Mouse (Mus musculus) small intestine, adult 2 months (tissue): ENCODE data around the gene Pelo. TPM values are rescaled to one million over a fixed set of nuclear protein-coding genes. Genes with fewer than 3 reads are reported as not detected.

ENCODE experiments used
- H3K27ac ChIP-seq: fragments of 200-500 bp; 2 replicates; pipeline ENCODE4 v1.5.1; 2012; ENCODE audit warnings: low read depth, low read length, control low read depth, inconsistent platforms; ENCODE audit not compliant: insufficient read depth
- H3K27me3 ChIP-seq: fragments of 200-500 bp; 2 replicates; pipeline ENCODE4 v1.6.1; 2012; ENCODE audit warnings: mild to moderate bottlenecking, moderate library complexity, low read length, inconsistent platforms; ENCODE audit not compliant: control insufficient read depth, insufficient read depth
- H3K36me3 ChIP-seq: fragments of 200-500 bp; 2 replicates; pipeline ENCODE4 v1.6.1; 2012; ENCODE audit warnings: mild to moderate bottlenecking, low read length, control low read depth, inconsistent platforms; ENCODE audit not compliant: control insufficient read depth, insufficient read depth
- H3K4me1 ChIP-seq: fragments of 200-500 bp; 2 replicates; pipeline ENCODE4 v1.6.1; 2012; ENCODE audit warnings: low read length, inconsistent platforms, mixed read lengths; ENCODE audit not compliant: control insufficient read depth, insufficient read depth, insufficient read length
- H3K4me3 ChIP-seq: fragments of 200-500 bp; 2 replicates; pipeline ENCODE4 v1.5.1; 2012; ENCODE audit warnings: low read depth, mild to moderate bottlenecking, control low read depth, inconsistent platforms, low read length, moderate library complexity
- CTCF ChIP-seq: fragments of 200-500 bp; IDR thresholded peaks from 2 replicates; pipeline ENCODE4 v1.5.1; 2012; ENCODE audit warnings: low read depth, mild to moderate bottlenecking, control low read depth, inconsistent platforms, low read length, moderate library complexity, mixed read lengths; ENCODE audit not compliant: insufficient replicate concordance, insufficient read length; ENCODE audit errors: extremely low read depth
- POLR2A ChIP-seq: fragments of 200-500 bp; IDR thresholded peaks from 2 replicates; pipeline ENCODE4 v1.6.1; 2012; ENCODE audit warnings: low read depth, mild to moderate bottlenecking, control low read depth, inconsistent platforms, low read length, moderate library complexity
- WGBS: fragments of 180-500 bp; shearing (Covaris S2); methylation state at CpG from one replicate; pipeline ENCODE4 v1.1.7; 2018; 5-methylcytosine and 5-hydroxymethylcytosine counted together
- polyA plus RNA-seq: library from polyadenylated mRNA; depleted of rRNA; stranded (reverse); fragments of >200 nt; gene quantifications from 2 replicates; pipeline ENCODE4 v1.2.3, GENCODE M21; 2012; rRNA removed

Gene Pelo
- polyA plus RNA-seq, 1 experiment, result 17.8 TPM

DNA sequence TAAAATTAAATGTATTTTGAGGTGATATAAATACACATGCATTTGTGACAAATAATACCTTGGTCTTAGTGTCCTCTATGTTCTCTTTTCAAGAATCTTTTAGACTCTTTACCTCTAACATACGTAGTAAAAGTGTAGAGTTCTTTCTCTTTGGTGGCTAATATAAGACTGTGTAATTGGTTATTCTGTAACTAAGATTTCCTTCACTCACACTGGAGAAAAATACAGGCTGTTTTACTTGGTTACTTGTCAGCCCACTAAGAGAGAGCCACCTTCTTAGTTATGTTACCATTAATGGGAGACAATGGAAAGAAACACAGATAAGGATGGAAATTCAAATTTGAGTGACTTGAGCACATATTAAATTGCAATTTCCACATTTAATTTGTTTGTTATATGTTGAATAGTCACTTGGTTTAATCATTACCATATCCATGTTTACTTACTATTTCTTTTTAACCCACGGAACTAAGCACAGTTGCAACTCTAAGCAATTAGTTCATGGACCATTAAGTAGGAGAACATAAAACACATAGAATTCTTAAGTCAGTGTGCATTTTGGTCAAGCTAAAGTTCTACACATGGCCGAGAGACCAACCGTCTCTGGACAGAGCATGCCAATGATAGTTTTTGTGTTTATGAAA, 22.5 kb downstream of the Pelo start:
- H3K27ac ChIP-seq, result no peak overlapping the region
- TF ChIP-seq CTCF, result no peak
- TF ChIP-seq POLR2A, result no peak
- H3K36me3 ChIP-seq, result no peaks in the 10 kb centered on the region
- no peak overlapping the region for H3K4me3 ChIP-seq
- WGBS, result 78% methylated on average over 4 of the region's 4 CpGs
- H3K4me1 ChIP-seq, result no peaks in the 10 kb centered on the region
- no peaks in the 10 kb centered on the region for H3K27me3 ChIP-seq

- no peaks in the 10 kb centered on the region for H3K27me3 ChIP-seq
- H3K27ac ChIP-seq, result no peak overlapping the region
- WGBS, result 78% methylated on average over 5 of the region's 5 CpGs
- no peaks in the 10 kb centered on the region for H3K4me1 ChIP-seq
- no peak overlapping the region for H3K4me3 ChIP-seq
- TF ChIP-seq POLR2A (no peak), CTCF (no peak)
- H3K36me3 ChIP-seq, result no peaks in the 10 kb centered on the region
Observed at GRCm38 (mm10) chr13:115057555-115057954, 32.4 kb downstream of the Pelo start.

GRCm38 (mm10) chr13:115054783-115055182, 35.2 kb downstream of the Pelo start:
- WGBS, result 61% methylated on average over 9 of the region's 9 CpGs
- TF ChIP-seq CTCF (no peak), POLR2A (no peak)

DNA sequence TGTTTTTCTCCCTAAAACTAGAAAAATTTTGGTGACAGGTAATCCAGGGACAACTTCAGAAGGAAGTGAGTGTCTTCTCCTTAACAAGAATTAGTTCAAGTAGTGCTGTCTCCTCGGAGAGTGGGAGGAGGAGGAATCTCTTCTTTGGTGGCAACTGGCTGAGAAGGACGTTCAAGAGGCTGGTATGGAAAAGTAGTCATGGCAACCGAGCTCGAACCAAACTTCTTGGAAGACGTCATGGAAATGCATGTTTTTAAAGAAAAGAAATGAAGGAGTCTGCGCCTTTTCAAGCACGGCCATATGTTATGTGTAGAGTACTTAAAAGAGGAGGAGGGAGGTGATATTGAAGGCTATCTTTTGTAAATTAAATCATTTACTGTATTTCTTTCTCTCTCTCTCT, 37.4 kb downstream of the Pelo start:
- H3K36me3 ChIP-seq, result no peaks in the 10 kb centered on the region

More at GRCm38 (mm10) chr13:115054783-115055182, 35.2 kb downstream of the Pelo start:
- H3K4me3 ChIP-seq, result no peak overlapping the region
- H3K27ac ChIP-seq, result peak overlapping the region; percentile 53; the same call in 1 of the 2 replicates
- no peaks in the 10 kb centered on the region for H3K4me1 ChIP-seq
- no peaks in the 10 kb centered on the region for H3K27me3 ChIP-seq
- H3K36me3 ChIP-seq, result no peaks in the 10 kb centered on the region

DNA sequence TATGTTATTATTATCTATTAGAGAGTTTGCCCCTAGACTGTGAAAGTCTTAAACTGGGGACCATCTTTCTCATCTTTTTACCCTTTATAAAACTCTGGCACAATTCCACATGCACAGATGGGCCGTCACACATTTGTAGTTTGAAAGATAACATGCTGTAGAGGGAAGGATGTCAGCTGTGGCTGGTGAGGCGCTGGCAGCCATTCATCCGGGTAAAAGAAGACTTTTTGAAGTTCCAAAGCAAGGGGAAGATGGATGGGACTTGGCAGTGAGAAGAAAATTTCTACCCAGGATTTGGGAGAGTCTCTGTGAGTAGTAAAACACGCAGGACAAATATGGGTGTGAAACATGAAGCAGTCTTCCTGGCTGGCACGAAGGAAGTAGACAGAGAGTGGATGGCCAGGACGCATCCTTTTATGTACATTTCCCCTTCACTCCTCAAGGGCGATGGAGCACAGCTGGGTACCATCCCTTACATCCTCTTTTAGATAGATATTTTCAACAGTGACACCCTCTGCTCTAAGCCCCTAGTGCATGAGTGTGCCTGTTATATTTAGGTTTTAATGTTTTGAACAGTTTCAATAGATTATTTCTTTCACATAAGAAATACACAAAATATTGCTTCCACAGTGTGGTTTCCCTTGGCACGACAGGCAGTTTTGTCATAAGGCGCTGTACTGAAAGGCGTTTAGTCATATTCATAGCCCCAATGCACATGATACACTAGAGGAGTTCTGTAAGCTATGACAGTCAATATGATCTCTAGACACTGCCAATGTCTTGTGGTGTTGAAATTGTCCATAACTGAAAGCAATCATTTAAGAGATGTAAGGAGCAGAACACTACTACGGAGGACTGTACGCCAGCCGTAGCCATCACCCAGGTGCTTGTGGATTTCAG, 39.1 kb downstream of the Pelo start:
- Histone ChIP-seq H3K27me3 (no peaks in the 10 kb centered on the region), H3K36me3 (no peaks in the 10 kb centered on the region), H3K27ac (no peak overlapping the region), H3K4me1 (no peaks in the 10 kb centered on the region), H3K4me3 (no peak overlapping the region)
- no peak for TF ChIP-seq POLR2A
- TF ChIP-seq CTCF, result no peak
- 82% methylated on average over 13 of the region's 13 CpGs for WGBS

More for the DNA sequence above, 37.4 kb downstream of the Pelo start:
- no peak overlapping the region for H3K27ac ChIP-seq
- H3K4me3 ChIP-seq, result no peak overlapping the region
- WGBS, result 86% methylated on average over 7 of the region's 7 CpGs
- no peaks in the 10 kb centered on the region for H3K27me3 ChIP-seq
- H3K4me1 ChIP-seq, result no peaks in the 10 kb centered on the region
- no peak for TF ChIP-seq CTCF
- TF ChIP-seq POLR2A, result no peak

GRCm38 (mm10) chr13:115042652-115043051, 47.3 kb downstream of the Pelo start:
- no peaks in the 10 kb centered on the region for H3K36me3 ChIP-seq
- H3K27ac ChIP-seq, result no peak overlapping the region
- TF ChIP-seq CTCF, result no peak
- TF ChIP-seq POLR2A, result no peak
- H3K4me3 ChIP-seq, result no peak overlapping the region
- no peaks in the 10 kb centered on the region for H3K4me1 ChIP-seq
- H3K27me3 ChIP-seq, result no peaks in the 10 kb centered on the region
- WGBS, result 57% methylated on average over 2 of the region's 2 CpGs

Other genes starting within 250 kb of the Pelo start
- gene Itga2, start 158.1 kb downstream of the Pelo start, polyA plus RNA-seq, result 0.42 and 1.2 TPM in 2 replicates
- gene Gm49395, start 11.7 kb upstream of the Pelo start, polyA plus RNA-seq, result 5.6 and 9.0 TPM in 2 replicates
- 3.5 and 4.2 TPM in 2 replicates for gene Itga1, start 11.8 kb upstream of the Pelo start, polyA plus RNA-seq